Mouse (Mus musculus): ENCODE measurements at regions not wholly inside any gene's neighbourhood (a gene's known extent, or its start where the extent isn't known, plus 50 kb on each side); places are given as distances from the start of the nearest gene placed in this dataset.

GRCm38 (mm10) chr13:25838237-25838636, 567.9 kb upstream of the Nrsn1 start:
- 77% methylated on average over 4 of the region's 4 CpGs for WGBS (ENCODE audit: insufficient replicate concordance)
- Histone ChIP-seq H3K27ac (ENCODE audit: low read depth) (no peak overlapping the region), H3K4me2 (ENCODE audit: low read depth, low read length) (no peak overlapping the region)

GRCm38 (mm10) chr13:25829146-25829924, 559.0 kb upstream of the Nrsn1 start:
- 66% methylated on average over 8 of the region's 8 CpGs for WGBS (ENCODE audit: insufficient replicate concordance)
- no peak for ATAC-seq
- Histone ChIP-seq H3K27me3 (ENCODE audit: insufficient read depth, low read length) (no peaks in the 10 kb centered on the region), H3K4me3 (ENCODE audit: low read depth, low read length) (no peak overlapping the region), H3K27ac (ENCODE audit: low read depth) (no peak overlapping the region), H3K4me2 (ENCODE audit: low read depth, low read length) (no peak overlapping the region), H3K4me1 (ENCODE audit: insufficient read depth) (no peaks in the 10 kb centered on the region), H3K36me3 (replicated peaks; ENCODE audit: insufficient read depth, low read length) (no peaks in the 10 kb centered on the region), H3K9me3 (ENCODE audit: low read length) (no peaks in the 10 kb centered on the region), H3K9ac (replicated peaks) (no peak overlapping the region)
- DNase-seq: no peak
- TF ChIP-seq EP300 (IDR thresholded peaks at IDR 0.05; ENCODE audit: low read depth): no peak
- TF ChIP-seq CTCF (IDR thresholded peaks at IDR 0.05; ENCODE audit: low read depth): no peak

More at GRCm38 (mm10) chr13:25838237-25838636, 567.9 kb upstream of the Nrsn1 start:
- H3K9ac ChIP-seq (replicated peaks): no peak overlapping the region
- H3K4me1 ChIP-seq (ENCODE audit: insufficient read depth): no peaks in the 10 kb centered on the region
- no peaks in the 10 kb centered on the region for H3K9me3 ChIP-seq (ENCODE audit: low read length)
- TF ChIP-seq EP300 (IDR thresholded peaks at IDR 0.05; ENCODE audit: low read depth): no peak
- TF ChIP-seq CTCF (IDR thresholded peaks at IDR 0.05; ENCODE audit: low read depth): no peak
- ATAC-seq (no peak), DNase-seq (no peak)
- no peak overlapping the region for H3K4me3 ChIP-seq (ENCODE audit: low read depth, low read length)
- H3K27me3 ChIP-seq (ENCODE audit: insufficient read depth, low read length): no peaks in the 10 kb centered on the region
- no peaks in the 10 kb centered on the region for H3K36me3 ChIP-seq (replicated peaks; ENCODE audit: insufficient read depth, low read length)

- Histone ChIP-seq H3K9ac (replicated peaks) (no peak overlapping the region), H3K4me2 (ENCODE audit: low read depth, low read length) (no peak overlapping the region), H3K27ac (ENCODE audit: low read depth) (no peak overlapping the region), H3K4me1 (ENCODE audit: insufficient read depth) (no peaks in the 10 kb centered on the region), H3K36me3 (replicated peaks; ENCODE audit: insufficient read depth, low read length) (no peaks in the 10 kb centered on the region), H3K9me3 (ENCODE audit: low read length) (no peaks in the 10 kb centered on the region), H3K4me3 (ENCODE audit: low read depth, low read length) (no peak overlapping the region), H3K27me3 (ENCODE audit: insufficient read depth, low read length) (no peaks in the 10 kb centered on the region)
- 59% methylated on average over 2 of the region's 2 CpGs for WGBS (ENCODE audit: insufficient replicate concordance)
- DNase-seq (no peak), ATAC-seq (no peak)
- TF ChIP-seq EP300 (IDR thresholded peaks at IDR 0.05; ENCODE audit: low read depth): no peak
- TF ChIP-seq CTCF (IDR thresholded peaks at IDR 0.05; ENCODE audit: low read depth): no peak
Observed at GRCm38 (mm10) chr13:25808564-25809253, 538.4 kb upstream of the Nrsn1 start.

GRCm38 (mm10) chr13:25793216-25793803, 523.0 kb upstream of the Nrsn1 start:
- H3K27me3 ChIP-seq (ENCODE audit: insufficient read depth, low read length): no peaks in the 10 kb centered on the region
- ATAC-seq (no peak), DNase-seq (no peak)
- H3K4me3 ChIP-seq (ENCODE audit: low read depth, low read length): no peak overlapping the region
- 30% methylated on average over 2 of the region's 2 CpGs for WGBS (ENCODE audit: insufficient replicate concordance)
- no peak for TF ChIP-seq CTCF (IDR thresholded peaks at IDR 0.05; ENCODE audit: low read depth)
- TF ChIP-seq EP300 (IDR thresholded peaks at IDR 0.05; ENCODE audit: low read depth): no peak
- H3K4me2 ChIP-seq (ENCODE audit: low read depth, low read length): no peak overlapping the region
- H3K4me1 ChIP-seq (ENCODE audit: insufficient read depth): peaks cover 3% of the 10 kb centered on the region
- no peaks in the 10 kb centered on the region for H3K36me3 ChIP-seq (replicated peaks; ENCODE audit: insufficient read depth, low read length)
- H3K9ac ChIP-seq (replicated peaks): no peak overlapping the region
- H3K27ac ChIP-seq (ENCODE audit: low read depth): no peak overlapping the region
- H3K9me3 ChIP-seq (ENCODE audit: low read length): no peaks in the 10 kb centered on the region

GRCm38 (mm10) chr13:25781161-25781560, 510.9 kb upstream of the Nrsn1 start:
- Histone ChIP-seq H3K4me3 (ENCODE audit: low read depth, low read length) (no peak overlapping the region), H3K27me3 (ENCODE audit: insufficient read depth, low read length) (no peaks in the 10 kb centered on the region), H3K9me3 (ENCODE audit: low read length) (no peaks in the 10 kb centered on the region), H3K4me1 (ENCODE audit: insufficient read depth) (no peaks in the 10 kb centered on the region), H3K9ac (replicated peaks) (no peak overlapping the region), H3K36me3 (replicated peaks; ENCODE audit: insufficient read depth, low read length) (no peaks in the 10 kb centered on the region), H3K4me2 (ENCODE audit: low read depth, low read length) (no peak overlapping the region), H3K27ac (ENCODE audit: low read depth) (no peak overlapping the region)
- DNase-seq (no peak), ATAC-seq (no peak)
- TF ChIP-seq CTCF (IDR thresholded peaks at IDR 0.05; ENCODE audit: low read depth): no peak
- no peak for TF ChIP-seq EP300 (IDR thresholded peaks at IDR 0.05; ENCODE audit: low read depth)
- WGBS (ENCODE audit: insufficient replicate concordance): 68% methylated on average over 5 of the region's 5 CpGs

- H3K9me3 ChIP-seq (ENCODE audit: low read length): no peaks in the 10 kb centered on the region
- WGBS (ENCODE audit: insufficient replicate concordance): 77% methylated on average over 3 of the region's 3 CpGs
- ATAC-seq: no peak
Observed at GRCm38 (mm10) chr13:25777706-25778105, 507.4 kb upstream of the Nrsn1 start.

More at GRCm38 (mm10) chr13:25777706-25778105, 507.4 kb upstream of the Nrsn1 start:
- H3K36me3 ChIP-seq (replicated peaks; ENCODE audit: insufficient read depth, low read length): no peaks in the 10 kb centered on the region
- no peaks in the 10 kb centered on the region for H3K4me1 ChIP-seq (ENCODE audit: insufficient read depth)
- H3K9ac ChIP-seq (replicated peaks): no peak overlapping the region
- TF ChIP-seq EP300 (IDR thresholded peaks at IDR 0.05; ENCODE audit: low read depth): no peak
- no peak for TF ChIP-seq CTCF (IDR thresholded peaks at IDR 0.05; ENCODE audit: low read depth)
- H3K4me3 ChIP-seq (ENCODE audit: low read depth, low read length): no peak overlapping the region
- no peak overlapping the region for H3K27ac ChIP-seq (ENCODE audit: low read depth)
- DNase-seq: no peak
- no peaks in the 10 kb centered on the region for H3K27me3 ChIP-seq (ENCODE audit: insufficient read depth, low read length)
- no peak overlapping the region for H3K4me2 ChIP-seq (ENCODE audit: low read depth, low read length)
